Mouse (Mus musculus): ENCODE results near the gene Adam30.

Adam30 gene

DNA sequence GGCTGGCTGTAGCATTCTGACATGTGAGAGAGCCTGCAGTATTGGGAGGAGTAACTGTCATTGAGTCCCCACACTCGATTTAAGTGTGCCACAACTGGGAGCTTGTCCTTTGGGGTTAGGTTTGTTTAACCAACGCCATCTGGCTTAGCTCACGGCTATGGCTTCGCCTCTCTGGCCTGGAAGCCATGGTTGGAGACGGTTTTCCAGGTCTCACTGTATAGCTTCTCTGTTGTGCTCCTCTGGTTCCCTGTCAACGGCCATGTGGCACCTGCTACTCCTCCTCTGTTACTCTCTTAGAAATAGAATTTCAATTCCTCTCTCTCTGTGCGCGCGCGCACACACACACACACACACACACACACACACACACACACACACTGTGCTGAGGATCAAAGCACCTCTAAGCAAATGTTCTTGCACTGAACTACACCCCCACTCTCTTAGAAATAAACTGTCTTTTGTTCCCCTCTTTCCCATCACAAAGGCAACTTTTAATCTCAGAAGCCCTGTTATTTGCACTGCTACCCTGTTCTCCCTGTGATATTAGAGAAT lies 24.8 kb downstream of the Adam30 start:
- no peak for DNase-seq (ENCODE audit: low read depth, low spot score)

- no peak for DNase-seq (ENCODE audit: low read depth, low spot score)
Measured at GRCm38 (mm10) chr3:98187777-98188176, 27.3 kb downstream of the Adam30 start.

DNA sequence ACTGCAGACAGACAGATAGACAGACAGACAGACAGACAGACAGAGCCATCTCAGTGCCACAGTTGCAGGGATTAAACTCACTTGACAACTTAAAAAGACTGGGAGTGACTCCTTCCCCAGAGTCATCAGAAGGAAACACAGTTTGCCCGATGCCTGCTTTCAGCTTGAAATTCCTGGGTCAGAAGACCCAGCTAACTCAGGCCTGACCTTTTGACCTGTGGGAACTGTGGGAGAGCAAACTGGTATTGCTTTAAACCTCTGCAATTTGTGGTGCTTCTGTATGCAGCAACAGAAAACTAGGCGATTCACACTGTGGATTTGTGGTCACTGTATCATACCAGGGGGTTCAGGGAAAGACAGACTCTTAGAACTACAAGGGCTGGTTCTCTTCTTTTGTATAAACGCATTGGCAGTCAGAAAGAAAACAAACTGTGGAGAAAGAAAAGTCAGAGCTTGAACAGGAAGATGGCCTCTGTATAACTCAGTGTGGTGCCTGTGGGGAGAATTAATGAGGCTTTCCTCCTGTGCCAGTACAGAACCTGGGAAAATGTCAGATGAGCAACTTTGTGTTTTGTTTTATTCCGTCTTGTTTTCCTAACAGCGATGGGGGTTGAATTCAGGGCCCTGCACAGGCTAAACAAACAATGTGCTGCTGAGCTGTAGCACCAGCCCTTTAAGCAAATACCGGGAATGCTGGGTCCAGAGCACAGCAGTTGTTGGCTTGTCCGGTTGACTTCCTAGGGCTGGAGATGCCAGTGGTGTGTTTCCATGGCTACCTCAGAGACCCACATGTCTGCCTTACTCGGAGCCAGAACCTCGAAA lies 37.5 kb downstream of the Adam30 start:
- DNase-seq (ENCODE audit: low read depth, low spot score): no peak

GRCm38 (mm10) chr3:98199747-98200146 lies 39.3 kb downstream of the Adam30 start:
- no peak for DNase-seq (ENCODE audit: low read depth, low spot score)

GRCm38 (mm10) chr3:98203282-98203681 lies 42.9 kb downstream of the Adam30 start:
- DNase-seq (ENCODE audit: low read depth, low spot score): no peak

DNA sequence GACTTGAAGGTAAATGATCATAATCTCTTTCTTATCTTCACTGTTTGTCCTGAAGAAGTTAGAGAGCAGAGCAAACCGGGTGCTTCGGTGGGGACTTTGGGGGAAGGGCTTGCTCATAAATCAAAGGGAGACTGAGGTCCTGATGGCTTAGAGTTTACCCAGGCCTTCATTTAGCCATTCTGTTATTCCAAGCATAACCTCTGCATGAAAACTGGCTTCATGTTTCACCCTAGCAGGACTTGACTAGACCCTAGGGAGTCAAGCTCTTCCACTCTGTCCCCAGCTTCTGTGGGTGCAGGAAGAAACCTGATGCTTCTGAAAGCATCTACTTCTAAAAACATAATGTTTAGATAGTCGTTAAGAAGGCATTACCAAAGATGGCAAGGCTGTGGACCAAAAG lies 46.5 kb downstream of the Adam30 start:
- no peak for DNase-seq (ENCODE audit: low read depth, low spot score)

GRCm38 (mm10) chr3:98209161-98209560 lies 48.7 kb downstream of the Adam30 start:
- DNase-seq (ENCODE audit: low read depth, low spot score): no peak

DNA sequence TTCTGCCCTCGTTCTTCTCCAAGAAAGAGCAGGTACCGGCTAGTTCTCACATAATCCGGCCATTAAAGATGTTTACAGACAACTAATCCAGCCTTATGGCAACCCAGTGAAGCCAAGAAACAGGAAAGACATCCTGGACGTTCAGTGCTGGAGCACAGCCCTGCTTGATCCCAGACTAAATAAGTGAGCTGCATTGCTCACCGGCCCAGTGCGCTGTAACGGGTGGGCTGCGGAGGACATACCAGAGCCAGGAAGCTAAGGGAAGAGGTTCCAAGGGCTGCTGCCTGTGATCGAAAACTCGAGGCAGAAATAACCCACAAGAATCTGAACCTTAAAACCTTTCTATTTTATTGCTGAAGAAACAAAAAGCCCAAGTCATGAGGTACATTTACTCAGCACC lies 50.4 kb downstream of the Adam30 start:
- no peak for DNase-seq (ENCODE audit: low read depth, low spot score)

DNA sequence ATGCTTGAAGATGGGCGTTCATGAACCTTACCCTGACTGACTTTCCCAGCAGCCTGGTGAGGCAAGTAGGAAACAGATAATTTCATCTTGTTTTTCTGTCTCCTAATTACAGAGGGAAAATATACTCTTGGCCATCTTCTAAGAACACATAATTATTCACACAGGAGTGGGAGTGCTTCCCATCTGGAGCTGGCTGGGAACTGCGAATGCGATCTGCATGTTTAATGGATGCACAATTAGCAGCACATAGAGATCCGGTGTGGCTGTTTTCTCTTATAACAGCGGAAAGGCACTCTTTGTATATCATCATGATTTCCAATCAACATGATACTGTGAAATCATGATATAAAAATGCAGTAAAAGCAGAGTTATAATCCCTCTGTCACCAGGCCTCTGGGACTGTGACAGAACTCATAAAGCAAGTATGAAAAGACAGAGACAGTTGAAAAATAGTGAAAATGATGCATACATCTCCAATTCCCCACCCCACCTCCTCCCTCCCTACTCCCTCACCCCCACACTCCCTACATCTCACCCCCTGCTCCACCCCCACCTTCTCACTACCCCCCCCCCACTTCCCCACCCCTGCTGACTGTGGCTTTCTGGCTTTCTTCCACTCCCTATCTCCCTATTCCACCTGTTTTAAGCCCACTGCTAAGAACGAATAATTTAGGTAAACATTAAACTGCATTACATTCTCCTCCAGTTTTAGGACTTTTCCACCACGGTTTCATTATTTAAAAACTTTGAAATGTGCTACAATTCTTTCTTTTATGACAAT lies 51.1 kb downstream of the Adam30 start:
- peak; percentile 86 for DNase-seq (ENCODE audit: low read depth, low spot score)

Measured in telencephalon, adult 2 months (tissue).